In genomic region chr10:11322316-11322715, GRCm38 (mm10) we compare ENCODE assay signal across 21 mouse cellular contexts. TPM values are rescaled to one million over a fixed set of nuclear protein-coding genes. Genes with fewer than 3 reads are reported as not detected.
DNase-seq lines count a peak whose midpoint lies in the region; ATAC-seq lines count a peak whose summit lies in the region.
"Had no signal": no experiment of that assay in that cellular context is flagged by ENCODE, and none has a peak within 500 bp of the region (broad histone marks: within the 10 kb centered on the region; RNA-seq: fewer than 3 reads in every experiment).

No protein-coding gene starts in this region.

- peaks cover 45% of the 10 kb centered on the region for H3K4me1 ChIP-seq in liver, embryonic 12.5 days
- peaks cover 27% of the 10 kb centered on the region for H3K4me1 ChIP-seq in liver, embryonic 16.5 days (ENCODE audit: control insufficient read depth, low read depth, low read length)
- H3K4me1 ChIP-seq: embryonic facial prominence, embryonic 10.5 days; forebrain, embryonic 13.5 days; heart, embryonic 13.5 days; hindbrain, embryonic 15.5 days had no signal

- H3K36me3 ChIP-seq in liver, embryonic 12.5 days, result no peaks in the 10 kb centered on the region
- H3K36me3 ChIP-seq in liver, embryonic 16.5 days (ENCODE audit: control insufficient read depth, insufficient read depth), result no peaks in the 10 kb centered on the region
- H3K36me3 ChIP-seq: embryonic facial prominence, embryonic 10.5 days; heart, embryonic 13.5 days; hindbrain, embryonic 15.5 days had no signal

- H3K4me2 ChIP-seq in liver, embryonic 12.5 days, result peak overlapping the region; percentile 12; the same call in 1 of the 2 replicates
- peak overlapping the region; percentile 9; the same call in 1 of the 2 replicates for H3K4me2 ChIP-seq in liver, embryonic 16.5 days (ENCODE audit: low read depth, low read length)
- H3K4me2 ChIP-seq: forebrain, embryonic 13.5 days; heart, embryonic 13.5 days; hindbrain, embryonic 15.5 days had no signal

- peak; percentile 38; the same call in 1 of the 2 replicates for ATAC-seq in liver, embryonic 12.5 days
- peak; percentile 63 for ATAC-seq in liver, embryonic 16.5 days (ENCODE audit: low read depth)
- ATAC-seq: activated CD4-positive, CD25-positive, alpha-beta regulatory T cell, adult 4 months; CD4-positive, CD25-positive, alpha-beta regulatory T cell, adult 4 months; forebrain, embryonic 13.5 days; forebrain, postnatal 0 days; Patski had no signal

- H3K27me3 ChIP-seq in liver, embryonic 12.5 days (replicated peaks), result no peaks in the 10 kb centered on the region
- no peaks in the 10 kb centered on the region for H3K27me3 ChIP-seq in liver, embryonic 16.5 days (ENCODE audit: control insufficient read depth, insufficient read depth, low read depth, low read length)
- H3K27me3 ChIP-seq: forebrain, embryonic 13.5 days; heart, embryonic 13.5 days; hindbrain, embryonic 15.5 days; Patski had no signal

- 45% methylated on average over 7 of the region's 7 CpGs for WGBS in liver, embryonic 12.5 days (ENCODE audit: insufficient replicate concordance)
- WGBS in liver, embryonic 16.5 days (ENCODE audit: insufficient replicate concordance), result 40% methylated on average over 7 of the region's 7 CpGs

- DNase-seq in c-Kit-positive CD71-positive TER-119-positive erythroid progenitor cells, embryonic 14.5 days (ENCODE audit: low spot score), result peak; percentile 38
- DNase-seq in gastrocnemius, adult 8-10 months (ENCODE audit: low spot score in 2 of 2), result no peak
- DNase-seq in layer of hippocampus, adult 9-10 months (ENCODE audit: low spot score), result no peak
- no peak for DNase-seq in embryo, embryonic 9.5 days (ENCODE audit: extremely low spot score)
- DNase-seq: adrenal gland, postnatal 14 days; cerebellum, adult 18-20 months; cerebellum, adult 9-11 months; cerebellum, postnatal 36 days; forebrain, postnatal 0 days; gastrocnemius, postnatal 25 days; heart, adult 11 months; heart, postnatal 36 days had no signal

- no peak overlapping the region for H3K9ac ChIP-seq in liver, embryonic 12.5 days
- H3K9ac ChIP-seq in liver, embryonic 16.5 days (ENCODE audit: low read depth, low read length), result no peak overlapping the region
- H3K9ac ChIP-seq: forebrain, embryonic 13.5 days; forebrain, postnatal 0 days; heart, embryonic 13.5 days; hindbrain, embryonic 15.5 days had no signal

- H3K9me3 ChIP-seq in liver, embryonic 12.5 days (replicated peaks), result no peaks in the 10 kb centered on the region
- no peaks in the 10 kb centered on the region for H3K9me3 ChIP-seq in liver, embryonic 16.5 days (replicated peaks; ENCODE audit: control insufficient read depth, low read length)
- H3K9me3 ChIP-seq: embryonic facial prominence, embryonic 10.5 days; forebrain, embryonic 13.5 days; heart, embryonic 13.5 days; hindbrain, embryonic 15.5 days had no signal

- H3K27ac ChIP-seq in liver, embryonic 12.5 days, result 0 out of 2 replicates have a peak overlapping the region, but pooled peaks have one; percentile 40
- peak overlapping the region; percentile 59 for H3K27ac ChIP-seq in liver, embryonic 16.5 days (ENCODE audit: low read length)
- H3K27ac ChIP-seq: embryonic facial prominence, embryonic 10.5 days; forebrain, embryonic 13.5 days; heart, embryonic 13.5 days; hindbrain, embryonic 15.5 days had no signal

- H3K4me3 ChIP-seq in liver, embryonic 12.5 days, result no peak overlapping the region
- no peak overlapping the region for H3K4me3 ChIP-seq in liver, embryonic 16.5 days (ENCODE audit: low read depth, low read length)
- H3K4me3 ChIP-seq: embryonic facial prominence, embryonic 10.5 days; forebrain, embryonic 13.5 days; heart, embryonic 13.5 days; hindbrain, embryonic 15.5 days had no signal

RNA-seq across cellular contexts. Expression of gene Epm2a, which starts 20.9 kb away (rescaled TPM):
- 0.13 and 0.43 TPM in 2 replicates for polyA plus RNA-seq in liver, embryonic 12.5 days (2016; fragmentation: Nextera tagmentation; extraction: Ambion mirVana)
- 0.06 and 0.18 TPM in 2 replicates for polyA plus RNA-seq in liver, embryonic 16.5 days (2015; fragmentation: Nextera tagmentation; extraction: Ambion mirVana)
- 100 to 1,000 TPM in 3 of 4 experiments, 10 to 100 TPM in 1; 97.5 to 118 (median 104) TPM for total RNA-seq in gastrocnemius, adult 8-10 months (2022)
- polyA plus RNA-seq: activated CD4-positive, CD25-positive, alpha-beta regulatory T cell, adult 4 months; CD4-positive, CD25-positive, alpha-beta regulatory T cell, adult 4 months had no signal

RNA-seq across cellular contexts. Expression of gene Fbxo30, which starts 41.2 kb away (rescaled TPM):
- polyA plus RNA-seq in liver, embryonic 12.5 days (2016; fragmentation: Nextera tagmentation; extraction: Ambion mirVana), result 48.3 and 49.4 TPM in 2 replicates
- polyA plus RNA-seq in liver, embryonic 16.5 days (2015; fragmentation: Nextera tagmentation; extraction: Ambion mirVana), result 72.7 and 75.6 TPM in 2 replicates
- total RNA-seq in gastrocnemius, adult 8-10 months (2022), result 10 to 100 TPM; 13.6 to 19.0 (median 17.1) TPM
